Mouse (Mus musculus) liver, postnatal 0 days (tissue): ENCODE data around the gene Gm16181. TPM values are rescaled to one million over a fixed set of nuclear protein-coding genes. Genes with fewer than 3 reads are reported as not detected.

ENCODE experiments used
- ATAC-seq: fragments of 200-750 bp; cut with Nextera tagmentation; 2 replicates; pipeline ENCODE4 v1.8.0; 2017; ENCODE audit warnings: mild to moderate bottlenecking, moderate library complexity
- DNase-seq: peaks from one replicate; pipeline ENCODE4 v3.0.0-alpha.2; 2016
- H3K27ac ChIP-seq: fragments of 300-500 bp; sonication (generic); 2 replicates; pipeline ENCODE4 v1.5.1; 2014; ENCODE audit warnings: antibody characterized with exemption, moderate library complexity, mild to moderate bottlenecking, low read depth
- H3K27me3 ChIP-seq: fragments of 300-500 bp; sonication (generic); 2 replicates; pipeline ENCODE4 v1.6.1; 2014; ENCODE audit warnings: low read length, control low read depth, mixed read lengths; ENCODE audit not compliant: insufficient read depth
- H3K36me3 ChIP-seq: fragments of 300-500 bp; sonication (generic); replicated peaks from 2 replicates; pipeline ENCODE4 v1.6.1; 2014; ENCODE audit warnings: mild to moderate bottlenecking, control low read depth, low read length, moderate library complexity, mixed read lengths; ENCODE audit not compliant: insufficient read depth
- H3K4me1 ChIP-seq: fragments of 300-500 bp; sonication (generic); 2 replicates; pipeline ENCODE4 v1.6.1; 2014; ENCODE audit warnings: antibody characterized with exemption, mild to moderate bottlenecking, control low read depth; ENCODE audit not compliant: insufficient read depth
- H3K4me2 ChIP-seq: fragments of 300-500 bp; sonication (generic); 2 replicates; pipeline ENCODE4 v1.6.1; 2014; ENCODE audit warnings: low read depth, mild to moderate bottlenecking, low read length, moderate library complexity, mixed read lengths
- H3K4me3 ChIP-seq: fragments of 300-500 bp; sonication (generic); 2 replicates; pipeline ENCODE4 v1.5.1; 2014; ENCODE audit warnings: low read depth, low read length
- H3K9ac ChIP-seq: fragments of 300-500 bp; sonication (generic); replicated peaks from 2 replicates; pipeline ENCODE4 v1.6.1; 2014; ENCODE audit warnings: mild to moderate bottlenecking, moderate library complexity
- H3K9me3 ChIP-seq: fragments of 300-500 bp; sonication (generic); 2 replicates; pipeline ENCODE4 v1.6.1; 2016; ENCODE audit warnings: mild to moderate bottlenecking, control low read depth, low read length, mixed read lengths
- CTCF ChIP-seq: sonication (generic); IDR thresholded peaks from 2 replicates; pipeline ENCODE4 v1.5.1; 2016; ENCODE audit warnings: antibody characterized with exemption, low read depth
- EP300 ChIP-seq: IDR thresholded peaks from 2 replicates; pipeline ENCODE4 v1.6.1; 2016; ENCODE audit warnings: antibody characterized with exemption, low read depth, mild to moderate bottlenecking
- WGBS: fragments of 180-500 bp; shearing (Covaris S2); extraction: QIAGEN DNeasy Blood & Tissue Kit; methylation state at CpG from one replicate; pipeline ENCODE4 v1.1.7; 2014; ENCODE audit not compliant: insufficient replicate concordance; 5-methylcytosine and 5-hydroxymethylcytosine counted together
- polyA plus RNA-seq: library from polyadenylated mRNA; unstranded; fragments of >200 nt; fragmentation: Nextera tagmentation; extraction: Ambion mirVana; gene quantifications from 2 replicates; pipeline ENCODE4 v1.2.1, GENCODE M21; 2015

Gene Gm16181
- polyA plus RNA-seq, 1 experiment from 2014 or later: 0.22 TPM

- Histone ChIP-seq H3K4me1 (peaks cover 10% of the 10 kb centered on the region), H3K36me3 (peaks cover 46% of the 10 kb centered on the region), H3K4me2 (no peak overlapping the region), H3K9ac (no peak overlapping the region), H3K27ac (no peak overlapping the region), H3K9me3 (no peaks in the 10 kb centered on the region), H3K27me3 (no peaks in the 10 kb centered on the region), H3K4me3 (no peak overlapping the region)
- TF ChIP-seq EP300: no peak
- peak; percentile 91 for TF ChIP-seq CTCF
- peak; percentile 72 for DNase-seq
- ATAC-seq: 0 out of 2 replicates have a peak, but pooled peaks have one; percentile 22
- WGBS: 61% methylated on average over 11 of the region's 11 CpGs
Observed at GRCm38 (mm10) chr17:35254241-35255098, 33.8 kb downstream of the Gm16181 start.

GRCm38 (mm10) chr17:35255301-35255700 is 34.7 kb downstream of the Gm16181 start:
- Histone ChIP-seq H3K9ac (no peak overlapping the region), H3K4me2 (no peak overlapping the region), H3K9me3 (no peaks in the 10 kb centered on the region), H3K27me3 (no peaks in the 10 kb centered on the region), H3K27ac (no peak overlapping the region), H3K4me1 (peaks cover 12% of the 10 kb centered on the region), H3K4me3 (no peak overlapping the region), H3K36me3 (peaks cover 37% of the 10 kb centered on the region)
- ATAC-seq (no peak), DNase-seq (no peak)
- no peak for TF ChIP-seq CTCF
- no peak for TF ChIP-seq EP300
- WGBS: 74% methylated on average over 3 of the region's 3 CpGs

DNA sequence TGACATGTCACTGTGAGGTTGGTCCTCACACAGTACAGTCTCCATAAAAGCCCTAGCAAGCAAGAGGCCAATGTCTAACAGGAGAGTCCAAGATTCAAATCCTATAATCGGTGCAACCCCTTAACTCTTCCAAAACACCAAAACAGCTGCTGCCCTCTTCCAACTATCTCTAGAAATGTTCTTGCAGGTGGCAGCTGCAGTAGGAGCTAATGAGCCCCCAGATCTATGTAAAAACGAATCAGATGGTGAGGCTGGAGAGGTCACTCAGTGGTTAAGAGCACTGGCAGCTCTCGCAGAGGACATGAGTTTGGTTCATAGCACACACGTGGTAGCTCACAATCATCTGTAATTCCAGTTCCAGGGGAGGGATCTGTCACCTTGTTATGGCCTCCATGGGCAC is 35.1 kb downstream of the Gm16181 start:
- Histone ChIP-seq H3K27ac (no peak overlapping the region), H3K4me2 (no peak overlapping the region), H3K27me3 (no peaks in the 10 kb centered on the region), H3K4me1 (peaks cover 12% of the 10 kb centered on the region), H3K9ac (no peak overlapping the region), H3K36me3 (peaks cover 33% of the 10 kb centered on the region), H3K9me3 (no peaks in the 10 kb centered on the region), H3K4me3 (no peak overlapping the region)
- 50% methylated on average over 4 of the region's 4 CpGs for WGBS
- DNase-seq (no peak), ATAC-seq (no peak)
- TF ChIP-seq EP300 (no peak), CTCF (no peak)

DNA sequence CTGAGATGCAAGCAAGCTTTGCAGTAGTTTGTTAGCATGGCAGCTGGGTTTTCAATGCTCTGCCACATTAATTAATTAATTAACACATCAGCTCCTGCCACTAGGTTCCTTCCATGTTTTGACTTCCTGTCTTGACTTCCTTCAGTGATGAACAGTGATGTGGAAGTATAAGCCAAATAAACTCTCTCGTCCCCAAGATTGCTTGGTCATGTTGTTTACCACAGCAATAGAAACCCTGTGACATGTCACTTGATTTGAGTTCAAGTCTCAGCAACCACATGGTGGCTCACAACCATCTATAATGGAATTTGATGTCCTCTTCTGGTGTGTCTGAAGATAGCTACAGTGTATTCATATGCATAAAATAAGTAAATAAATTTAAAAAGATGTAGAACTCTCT is 36.7 kb downstream of the Gm16181 start:
- peak; percentile 34; the same call in 1 of the 2 replicates for ATAC-seq
- Histone ChIP-seq H3K9ac (peak overlapping the region; percentile 80), H3K27me3 (no peaks in the 10 kb centered on the region), H3K27ac (peak overlapping the region; percentile 92), H3K36me3 (peaks cover 18% of the 10 kb centered on the region), H3K4me3 (peak overlapping the region; percentile 57), H3K9me3 (no peaks in the 10 kb centered on the region), H3K4me2 (peak overlapping the region; percentile 86), H3K4me1 (peaks cover 17% of the 10 kb centered on the region)
- WGBS: 14% methylated on average over 1 of the region's 1 CpGs
- TF ChIP-seq CTCF: no peak
- no peak for TF ChIP-seq EP300
- no peak for DNase-seq

DNA sequence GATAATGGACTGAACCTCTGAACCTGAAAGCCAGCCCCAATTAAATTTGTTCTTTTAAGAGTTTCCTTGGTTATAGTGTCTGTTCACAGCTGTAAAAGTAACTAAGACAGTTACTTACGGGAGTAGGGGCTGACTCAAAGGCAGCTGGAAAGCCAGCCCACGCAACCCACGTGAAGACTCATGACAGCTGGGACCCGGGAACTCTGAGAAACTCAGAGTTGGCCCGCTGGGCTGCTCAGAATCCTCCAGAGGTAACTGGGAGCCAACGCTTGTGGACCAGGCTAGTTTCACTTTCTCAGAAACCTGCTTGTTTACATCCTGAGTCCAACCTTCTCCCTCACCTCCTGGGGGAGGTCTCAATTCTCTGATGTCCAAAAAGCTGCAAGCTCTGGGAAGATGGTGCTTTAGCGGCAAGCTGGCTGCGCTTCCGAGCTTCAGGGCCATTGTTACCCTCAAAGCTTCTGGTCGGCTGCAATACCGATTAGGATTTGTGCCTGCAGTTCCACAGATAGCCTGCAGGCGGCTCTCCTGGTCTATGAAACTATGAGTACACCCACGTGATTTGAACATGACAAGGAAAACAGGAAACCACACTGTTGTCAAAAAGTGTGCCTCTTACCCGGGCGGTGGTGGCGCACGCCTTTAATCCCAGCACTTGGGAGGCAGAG is 37.3 kb downstream of the Gm16181 start:
- H3K9ac ChIP-seq: peak overlapping the region; percentile 80
- TF ChIP-seq CTCF (peak; percentile 96), EP300 (0 out of 2 replicates have a peak, but pooled peaks have one; percentile 63)

More for the DNA sequence above, 37.3 kb downstream of the Gm16181 start:
- Histone ChIP-seq H3K9me3 (no peaks in the 10 kb centered on the region), H3K27me3 (no peaks in the 10 kb centered on the region), H3K4me3 (peak overlapping the region; percentile 57), H3K4me1 (peaks cover 18% of the 10 kb centered on the region), H3K27ac (peak overlapping the region; percentile 92), H3K4me2 (peak overlapping the region; percentile 86), H3K36me3 (peaks cover 12% of the 10 kb centered on the region)
- WGBS: 7% methylated on average over 17 of the region's 17 CpGs
- ATAC-seq (peak; percentile 34), DNase-seq (peak; percentile 93)
